Mouse (Mus musculus): ENCODE results near the gene Afap1. TPM values are rescaled to one million over a fixed set of nuclear protein-coding genes. Genes with fewer than 3 reads are reported as not detected.

Afap1 gene
- polyA plus RNA-seq, 2 experiments, result 19.5 to 20.4 TPM

- H3K4me1 ChIP-seq (ENCODE audit: control insufficient read depth, insufficient read depth, low read length), result peaks cover 29% of the 10 kb centered on the region
- H3K4me2 ChIP-seq (replicated peaks; ENCODE audit: low read depth, low read length, severe bottlenecking), result no peak overlapping the region
- WGBS, result 91% methylated on average over 4 of the region's 4 CpGs
- no peak overlapping the region for H3K9ac ChIP-seq (ENCODE audit: low read depth, low read length, severe bottlenecking)
- no peak overlapping the region for H3K4me3 ChIP-seq (replicated peaks; ENCODE audit: low read length)
- no peaks in the 10 kb centered on the region for H3K36me3 ChIP-seq (ENCODE audit: control insufficient read depth, insufficient read depth, low read length)
- no peaks in the 10 kb centered on the region for H3K9me3 ChIP-seq (ENCODE audit: control insufficient read depth, low read length)
- no peak for TF ChIP-seq POLR2A (IDR thresholded peaks at IDR 0.05; ENCODE audit: borderline replicate concordance, extremely low read depth, insufficient read depth, insufficient read length)
- no peak for ATAC-seq (ENCODE audit: low FRiP score, low read depth)
- H3K27me3 ChIP-seq (ENCODE audit: control insufficient read depth, insufficient read depth, low read length), result no peaks in the 10 kb centered on the region
- DNase-seq (ENCODE audit: low spot score), result no peak
- no peak overlapping the region for H3K27ac ChIP-seq (replicated peaks; ENCODE audit: low read depth, low read length)
Measured at GRCm38 (mm10) chr5:35896556-35896955, 3.4 kb downstream of the Afap1 start.

DNA sequence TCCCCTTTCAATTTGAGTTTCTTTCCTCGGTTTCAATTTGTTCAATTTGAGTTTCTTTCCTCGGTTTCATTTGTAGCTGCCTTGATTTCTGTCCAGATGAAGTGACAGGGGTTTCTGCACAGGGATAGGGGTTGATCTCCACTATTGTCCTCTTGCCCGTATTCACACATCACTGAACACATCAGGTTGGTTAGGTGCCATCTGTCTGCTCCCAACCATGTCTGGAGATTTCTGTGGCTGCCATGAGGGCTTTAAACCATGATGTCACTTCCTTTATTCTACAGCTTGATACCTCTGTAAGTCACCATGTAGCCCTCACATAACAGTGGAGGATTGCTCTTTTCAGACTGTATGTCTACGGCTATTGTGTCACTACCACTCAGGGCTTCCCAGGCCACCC lies 4.0 kb downstream of the Afap1 start:
- TF ChIP-seq POLR2A (IDR thresholded peaks at IDR 0.05; ENCODE audit: borderline replicate concordance, extremely low read depth, insufficient read depth, insufficient read length), result no peak
- DNase-seq (ENCODE audit: low spot score) (no peak), ATAC-seq (ENCODE audit: low FRiP score, low read depth) (no peak)
- Histone ChIP-seq H3K4me3 (replicated peaks; ENCODE audit: low read length) (no peak overlapping the region), H3K9me3 (ENCODE audit: control insufficient read depth, low read length) (no peaks in the 10 kb centered on the region), H3K4me2 (replicated peaks; ENCODE audit: low read depth, low read length, severe bottlenecking) (no peak overlapping the region), H3K4me1 (ENCODE audit: control insufficient read depth, insufficient read depth, low read length) (peaks cover 29% of the 10 kb centered on the region), H3K9ac (ENCODE audit: low read depth, low read length, severe bottlenecking) (no peak overlapping the region), H3K27me3 (ENCODE audit: control insufficient read depth, insufficient read depth, low read length) (no peaks in the 10 kb centered on the region), H3K27ac (replicated peaks; ENCODE audit: low read depth, low read length) (no peak overlapping the region), H3K36me3 (ENCODE audit: control insufficient read depth, insufficient read depth, low read length) (no peaks in the 10 kb centered on the region)
- WGBS, result 79% methylated on average over 4 of the region's 4 CpGs

- WGBS, result 73% methylated on average over 4 of the region's 4 CpGs
- ATAC-seq (ENCODE audit: low FRiP score, low read depth), result no peak
Measured at GRCm38 (mm10) chr5:35898114-35898513, 5.0 kb downstream of the Afap1 start.

GRCm38 (mm10) chr5:35898994-35899393 lies 5.9 kb downstream of the Afap1 start:
- no peaks in the 10 kb centered on the region for H3K9me3 ChIP-seq (ENCODE audit: control insufficient read depth, low read length)
- TF ChIP-seq POLR2A (IDR thresholded peaks at IDR 0.05; ENCODE audit: borderline replicate concordance, extremely low read depth, insufficient read depth, insufficient read length), result no peak
- H3K36me3 ChIP-seq (ENCODE audit: control insufficient read depth, insufficient read depth, low read length), result no peaks in the 10 kb centered on the region
- ATAC-seq (ENCODE audit: low FRiP score, low read depth), result no peak
- H3K27me3 ChIP-seq (ENCODE audit: control insufficient read depth, insufficient read depth, low read length), result no peaks in the 10 kb centered on the region
- H3K4me3 ChIP-seq (replicated peaks; ENCODE audit: low read length), result no peak overlapping the region
- no peak for DNase-seq (ENCODE audit: low spot score)
- no peak overlapping the region for H3K27ac ChIP-seq (replicated peaks; ENCODE audit: low read depth, low read length)
- WGBS, result 83% methylated on average over 3 of the region's 3 CpGs
- no peak overlapping the region for H3K4me2 ChIP-seq (replicated peaks; ENCODE audit: low read depth, low read length, severe bottlenecking)
- H3K4me1 ChIP-seq (ENCODE audit: control insufficient read depth, insufficient read depth, low read length), result peaks cover 29% of the 10 kb centered on the region
- no peak overlapping the region for H3K9ac ChIP-seq (ENCODE audit: low read depth, low read length, severe bottlenecking)

More at GRCm38 (mm10) chr5:35898114-35898513, 5.0 kb downstream of the Afap1 start:
- H3K27ac ChIP-seq (replicated peaks; ENCODE audit: low read depth, low read length), result no peak overlapping the region
- H3K9me3 ChIP-seq (ENCODE audit: control insufficient read depth, low read length), result no peaks in the 10 kb centered on the region
- DNase-seq (ENCODE audit: low spot score), result no peak
- H3K27me3 ChIP-seq (ENCODE audit: control insufficient read depth, insufficient read depth, low read length), result no peaks in the 10 kb centered on the region
- no peak overlapping the region for H3K4me3 ChIP-seq (replicated peaks; ENCODE audit: low read length)
- H3K4me1 ChIP-seq (ENCODE audit: control insufficient read depth, insufficient read depth, low read length), result peaks cover 29% of the 10 kb centered on the region
- no peaks in the 10 kb centered on the region for H3K36me3 ChIP-seq (ENCODE audit: control insufficient read depth, insufficient read depth, low read length)
- H3K9ac ChIP-seq (ENCODE audit: low read depth, low read length, severe bottlenecking), result no peak overlapping the region
- no peak for TF ChIP-seq POLR2A (IDR thresholded peaks at IDR 0.05; ENCODE audit: borderline replicate concordance, extremely low read depth, insufficient read depth, insufficient read length)
- no peak overlapping the region for H3K4me2 ChIP-seq (replicated peaks; ENCODE audit: low read depth, low read length, severe bottlenecking)

- Histone ChIP-seq H3K9me3 (ENCODE audit: control insufficient read depth, low read length) (no peaks in the 10 kb centered on the region), H3K4me2 (replicated peaks; ENCODE audit: low read depth, low read length, severe bottlenecking) (peak overlapping the region; percentile 7; the same call in 1 of the 2 replicates), H3K4me3 (replicated peaks; ENCODE audit: low read length) (no peak overlapping the region), H3K36me3 (ENCODE audit: control insufficient read depth, insufficient read depth, low read length) (no peaks in the 10 kb centered on the region), H3K27ac (replicated peaks; ENCODE audit: low read depth, low read length) (0 out of 2 replicates have a peak overlapping the region, but pooled peaks have one; percentile 58), H3K27me3 (ENCODE audit: control insufficient read depth, insufficient read depth, low read length) (no peaks in the 10 kb centered on the region), H3K9ac (ENCODE audit: low read depth, low read length, severe bottlenecking) (no peak overlapping the region), H3K4me1 (ENCODE audit: control insufficient read depth, insufficient read depth, low read length) (peaks cover 30% of the 10 kb centered on the region)
- no peak; the same call in 1 of the 2 replicates for ATAC-seq (ENCODE audit: low FRiP score, low read depth)
- 9% methylated on average over 10 of the region's 10 CpGs for WGBS
- TF ChIP-seq POLR2A (IDR thresholded peaks at IDR 0.05; ENCODE audit: borderline replicate concordance, extremely low read depth, insufficient read depth, insufficient read length), result no peak
- no peak for DNase-seq (ENCODE audit: low spot score)
Measured at GRCm38 (mm10) chr5:35900401-35901225, 7.5 kb downstream of the Afap1 start.
